Mouse (Mus musculus) stomach, embryonic 14.5 days (tissue): ENCODE results near the gene Rec8. TPM values are rescaled to one million over a fixed set of nuclear protein-coding genes. Genes with fewer than 3 reads are reported as not detected.

Experiments used
- ATAC-seq: fragments of 200-750 bp; cut with Nextera tagmentation; 2 replicates; pipeline ENCODE4 v1.8.0; 2017; ENCODE audit warnings: low read depth, moderate TSS enrichment; ENCODE audit not compliant: insufficient number of reproducible peaks, insufficient read depth, low FRiP score
- H3K27ac ChIP-seq: fragments of 300-500 bp; sonication (generic); 2 replicates; pipeline ENCODE4 v1.5.1; 2014; ENCODE audit warnings: mild to moderate bottlenecking, low read length, moderate library complexity, mixed read lengths
- H3K27me3 ChIP-seq: fragments of 300-500 bp; sonication (generic); 2 replicates; pipeline ENCODE4 v1.6.1; 2014; ENCODE audit warnings: low read length, control low read depth, mixed read lengths; ENCODE audit not compliant: control insufficient read depth, insufficient read depth
- H3K36me3 ChIP-seq: fragments of 300-500 bp; sonication (generic); 2 replicates; pipeline ENCODE4 v1.6.1; 2014; ENCODE audit warnings: mild to moderate bottlenecking, control low read depth, low read length, moderate library complexity, mixed read lengths; ENCODE audit not compliant: control insufficient read depth, insufficient read depth
- H3K4me1 ChIP-seq: fragments of 300-500 bp; sonication (generic); 2 replicates; pipeline ENCODE4 v1.6.1; 2014; ENCODE audit warnings: low read length, control low read depth, mixed read lengths; ENCODE audit not compliant: control insufficient read depth, insufficient read depth
- H3K4me2 ChIP-seq: fragments of 300-500 bp; sonication (generic); replicated peaks from 2 replicates; pipeline ENCODE4 v1.6.1; 2014; ENCODE audit warnings: low read depth, low read length, control low read depth
- H3K4me3 ChIP-seq: fragments of 300-500 bp; sonication (generic); 2 replicates; pipeline ENCODE4 v1.5.1; 2014; ENCODE audit warnings: low read depth, low read length, control low read depth
- H3K9ac ChIP-seq: fragments of 300-500 bp; sonication (generic); replicated peaks from 2 replicates; pipeline ENCODE4 v1.6.1; 2014; ENCODE audit warnings: low read depth, mild to moderate bottlenecking, control low read depth, low read length, moderate library complexity, mixed read lengths
- H3K9me3 ChIP-seq: fragments of 300-500 bp; sonication (generic); 2 replicates; pipeline ENCODE4 v1.6.1; 2016; ENCODE audit warnings: low read depth, low read length, control low read depth; ENCODE audit not compliant: control insufficient read depth
- WGBS: fragments of 180-500 bp; shearing (Covaris S2); extraction: QIAGEN DNeasy Blood & Tissue Kit; methylation state at CpG from one replicate; pipeline ENCODE4 v1.1.7; 2014; 5-methylcytosine and 5-hydroxymethylcytosine counted together
- polyA plus RNA-seq: library from polyadenylated mRNA; unstranded; fragments of >200 nt; fragmentation: Nextera tagmentation; extraction: Ambion mirVana; gene quantifications from 2 replicates; pipeline ENCODE4 v1.2.1, GENCODE M21; 2014

Gene Rec8
- polyA plus RNA-seq, 1 experiment from 2014 or later, result 10.9 TPM

GRCm38 (mm10) chr14:55616844-55617243, 993 bp upstream of the Rec8 start:
- H3K36me3 ChIP-seq, result no peaks in the 10 kb centered on the region
- ATAC-seq, result no peak
- H3K9me3 ChIP-seq, result no peaks in the 10 kb centered on the region
- H3K4me1 ChIP-seq, result no peaks in the 10 kb centered on the region
- H3K4me3 ChIP-seq, result no peak overlapping the region
- H3K27me3 ChIP-seq, result no peaks in the 10 kb centered on the region
- no peak overlapping the region for H3K4me2 ChIP-seq
- no peak overlapping the region for H3K9ac ChIP-seq
- no peak overlapping the region for H3K27ac ChIP-seq
- WGBS, result 79% methylated on average over 2 of the region's 2 CpGs

GRCm38 (mm10) chr14:55618486-55619195, 804 bp downstream of the Rec8 start:
- peak overlapping the region; percentile 24 for H3K4me3 ChIP-seq
- no peaks in the 10 kb centered on the region for H3K9me3 ChIP-seq
- 36% methylated on average over 22 of the region's 22 CpGs for WGBS
- H3K36me3 ChIP-seq, result no peaks in the 10 kb centered on the region; the same call in 1 of the 2 replicates
- no peaks in the 10 kb centered on the region for H3K4me1 ChIP-seq
- 0 out of 2 replicates have a peak, but pooled peaks have one; percentile 47 for ATAC-seq
- 0 out of 2 replicates have a peak overlapping the region, but pooled peaks have one; percentile 18 for H3K9ac ChIP-seq
- peak overlapping the region; percentile 39 for H3K4me2 ChIP-seq
- no peaks in the 10 kb centered on the region for H3K27me3 ChIP-seq
- no peak overlapping the region for H3K27ac ChIP-seq

DNA sequence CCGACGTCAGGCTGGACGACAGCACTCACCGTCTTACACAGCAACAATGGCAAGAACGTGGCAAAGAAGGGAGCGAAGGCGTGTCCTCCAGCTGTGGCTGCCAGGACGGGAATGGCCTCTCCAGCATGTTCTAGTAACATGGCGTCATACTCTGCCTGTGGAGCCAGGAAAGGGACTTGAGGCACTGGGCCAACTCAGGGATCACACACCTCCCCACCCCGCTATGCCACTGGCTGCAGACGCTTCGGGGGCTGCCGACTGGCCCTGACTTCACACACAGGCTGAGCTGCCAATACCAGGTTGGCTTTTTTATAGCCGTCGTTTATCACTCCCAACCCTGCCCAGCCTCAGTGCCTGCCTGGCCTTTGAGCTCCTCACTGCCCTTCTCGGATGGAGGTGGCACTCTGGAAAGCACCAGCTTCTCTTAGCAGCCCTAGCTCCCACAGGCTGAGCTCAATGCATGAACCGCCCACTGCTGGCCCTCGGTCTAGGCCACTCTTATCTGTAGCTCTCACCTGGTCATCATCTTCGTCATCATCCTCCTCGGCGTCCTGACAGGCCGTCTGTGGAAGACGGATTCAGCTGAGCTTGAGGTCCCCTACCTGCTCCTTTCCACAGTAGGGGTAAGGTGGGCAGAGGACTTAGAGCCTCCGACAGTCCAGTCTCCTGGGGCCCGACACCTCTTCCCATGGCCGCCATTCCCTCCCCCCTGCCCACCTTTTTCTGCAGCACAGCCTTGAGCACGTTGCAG, 10.4 kb downstream of the Rec8 start:
- no peak overlapping the region for H3K9ac ChIP-seq

DNA sequence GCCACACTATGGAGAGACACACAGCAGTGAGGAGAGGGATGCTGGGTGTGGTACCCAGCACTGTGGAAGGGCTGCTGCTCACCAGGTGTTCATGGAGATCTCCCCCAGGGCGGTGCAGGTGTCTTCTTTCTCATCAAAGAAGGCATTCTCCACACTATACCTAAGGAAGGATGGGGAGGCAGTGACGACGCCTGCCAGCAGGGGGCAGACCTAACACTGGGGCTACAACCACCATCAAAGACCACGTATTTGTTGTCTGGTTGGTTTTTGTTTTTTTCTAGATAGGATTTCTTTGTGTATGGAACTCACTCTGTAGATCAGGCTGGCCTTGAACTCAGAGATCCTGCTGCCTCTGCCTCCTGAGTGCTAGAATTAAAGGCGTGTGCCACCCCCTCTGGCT, 11.5 kb downstream of the Rec8 start:
- no peaks in the 10 kb centered on the region for H3K4me1 ChIP-seq
- WGBS, result 57% methylated on average over 5 of the region's 5 CpGs
- no peak overlapping the region for H3K4me3 ChIP-seq
- no peaks in the 10 kb centered on the region for H3K9me3 ChIP-seq
- H3K27ac ChIP-seq, result no peak overlapping the region
- H3K9ac ChIP-seq, result no peak overlapping the region
- no peak for ATAC-seq
- H3K36me3 ChIP-seq, result peaks cover 80% of the 10 kb centered on the region
- no peaks in the 10 kb centered on the region for H3K27me3 ChIP-seq
- no peak overlapping the region for H3K4me2 ChIP-seq

More for the DNA sequence above, 10.4 kb downstream of the Rec8 start:
- WGBS, result 88% methylated on average over 27 of the region's 27 CpGs
- Histone ChIP-seq H3K27ac (no peak overlapping the region), H3K9me3 (no peaks in the 10 kb centered on the region), H3K4me2 (no peak overlapping the region), H3K4me3 (no peak overlapping the region), H3K27me3 (no peaks in the 10 kb centered on the region), H3K36me3 (peaks cover 71% of the 10 kb centered on the region), H3K4me1 (no peaks in the 10 kb centered on the region)
- ATAC-seq, result no peak

DNA sequence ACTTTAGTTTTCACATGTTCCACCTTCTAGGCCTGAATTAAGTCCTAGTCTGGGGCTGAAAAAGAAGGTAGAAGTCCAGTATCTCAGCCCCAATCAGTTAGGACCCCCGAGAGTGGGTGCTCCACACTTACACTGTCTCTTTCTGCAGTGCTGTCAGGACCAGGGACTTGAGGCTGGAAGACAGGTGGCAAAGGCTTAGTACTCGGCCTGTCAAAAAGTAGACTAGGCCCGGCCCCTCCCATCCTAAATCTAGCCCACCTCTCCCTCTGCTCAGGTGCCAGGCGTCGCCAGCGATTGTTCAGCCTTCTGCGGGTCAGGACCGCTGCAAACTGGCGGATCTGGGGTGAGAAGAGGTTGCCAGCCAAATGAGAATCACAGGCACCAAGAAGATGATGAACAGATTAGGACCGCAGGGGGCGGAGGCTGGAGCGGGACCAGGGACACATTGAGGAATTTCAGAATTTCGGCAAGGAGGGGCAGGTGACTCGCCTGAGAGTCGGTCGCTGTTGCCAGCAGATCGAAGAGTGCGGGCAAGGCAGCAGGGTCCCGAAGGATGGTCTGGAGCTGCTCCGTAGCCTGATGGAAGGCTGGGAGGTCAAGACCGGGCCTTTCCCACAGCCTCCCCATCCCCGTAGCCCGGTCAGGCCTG, 17.2 kb downstream of the Rec8 start:
- peaks cover 76% of the 10 kb centered on the region for H3K36me3 ChIP-seq
- H3K27ac ChIP-seq, result peak overlapping the region; percentile 35; the same call in 1 of the 2 replicates
- H3K4me1 ChIP-seq, result peaks cover 5% of the 10 kb centered on the region; the same call in 1 of the 2 replicates
- peak overlapping the region; percentile 58 for H3K4me3 ChIP-seq
- peak overlapping the region; percentile 39 for H3K9ac ChIP-seq
- peak overlapping the region; percentile 90 for H3K4me2 ChIP-seq
- H3K27me3 ChIP-seq, result no peaks in the 10 kb centered on the region
- no peaks in the 10 kb centered on the region for H3K9me3 ChIP-seq
- peak; percentile 53; the same call in 1 of the 2 replicates for ATAC-seq
- 3% methylated on average over 23 of the region's 23 CpGs for WGBS

DNA sequence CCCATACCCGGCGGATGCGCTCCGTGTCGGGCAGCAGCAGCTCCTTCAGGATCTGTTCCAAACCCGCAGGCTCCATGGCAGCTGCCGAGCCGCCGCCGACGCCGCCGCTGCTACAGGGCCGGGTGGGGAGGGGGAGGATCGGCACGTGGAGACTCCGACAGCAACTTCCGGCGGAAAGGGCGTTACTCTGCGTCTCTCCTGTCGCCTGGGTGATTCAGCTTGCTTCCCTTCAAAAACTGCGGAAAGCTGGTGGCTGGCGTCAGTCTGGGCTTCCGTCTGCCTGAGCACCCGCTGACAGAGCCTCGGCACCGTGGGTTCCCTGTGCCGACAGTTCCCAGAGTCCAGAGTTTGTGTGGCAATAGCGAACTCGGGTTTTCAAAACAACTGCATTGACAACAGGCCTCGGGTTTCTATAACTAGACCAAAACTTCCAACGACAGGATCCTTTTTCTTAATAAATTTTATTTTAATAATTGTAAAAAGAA, 17.7 kb downstream of the Rec8 start, which contains the start of gene Ipo4:
Gene Ipo4 (minus strand): TSS at position 435 of the 485 bp plus-strand sequence.
- no peaks in the 10 kb centered on the region for H3K27me3 ChIP-seq
- H3K4me2 ChIP-seq, result peak within 1 kb of the TSS; percentile 90
- peak; percentile 82 for ATAC-seq
- peak within 1 kb of the TSS; percentile 58 for H3K4me3 ChIP-seq
- peaks cover 5% of the 10 kb centered on the region; the same call in 1 of the 2 replicates for H3K4me1 ChIP-seq
- peak within 1 kb of the TSS; percentile 39 for H3K9ac ChIP-seq
- H3K9me3 ChIP-seq, result no peaks in the 10 kb centered on the region
- peaks cover 76% of the 10 kb centered on the region for H3K36me3 ChIP-seq
- 2% methylated on average over 33 of the region's 33 CpGs for WGBS
- peak within 1 kb of the TSS; percentile 35; the same call in 1 of the 2 replicates for H3K27ac ChIP-seq

DNA sequence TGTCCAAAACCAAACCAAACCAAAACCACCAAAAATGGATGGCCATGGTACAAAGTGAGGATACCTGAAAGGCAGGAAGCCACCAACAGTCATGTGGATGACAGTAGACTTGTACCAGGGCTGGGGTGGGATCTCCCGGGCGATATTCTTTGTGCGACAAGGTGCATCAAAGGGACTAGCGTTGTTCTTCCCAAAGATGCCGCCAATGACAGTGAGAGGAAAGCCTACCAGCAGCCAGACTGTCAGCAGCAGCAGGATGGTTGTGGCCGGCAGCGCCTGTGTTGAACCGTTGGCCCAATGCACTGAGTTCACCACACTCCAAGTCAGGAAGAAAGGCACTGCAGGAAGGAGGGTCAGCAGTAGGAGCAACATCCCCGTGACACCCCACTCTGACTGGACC, 20.0 kb downstream of the Rec8 start, which contains the start of gene Gm49378:
Gene Gm49378 (minus strand): TSS at position 101 of the 400 bp plus-strand sequence.
- peaks cover 9% of the 10 kb centered on the region; the same call in 1 of the 2 replicates for H3K4me1 ChIP-seq
- H3K36me3 ChIP-seq, result peaks cover 63% of the 10 kb centered on the region
- H3K27me3 ChIP-seq, result no peaks in the 10 kb centered on the region
- 94% methylated on average over 9 of the region's 9 CpGs for WGBS
- H3K4me3 ChIP-seq, result no peak within 1 kb of the TSS
- H3K4me2 ChIP-seq, result no peak within 1 kb of the TSS
- H3K9me3 ChIP-seq, result no peaks in the 10 kb centered on the region
- no peak within 1 kb of the TSS for H3K9ac ChIP-seq
- no peak within 1 kb of the TSS for H3K27ac ChIP-seq
- no peak for ATAC-seq

DNA sequence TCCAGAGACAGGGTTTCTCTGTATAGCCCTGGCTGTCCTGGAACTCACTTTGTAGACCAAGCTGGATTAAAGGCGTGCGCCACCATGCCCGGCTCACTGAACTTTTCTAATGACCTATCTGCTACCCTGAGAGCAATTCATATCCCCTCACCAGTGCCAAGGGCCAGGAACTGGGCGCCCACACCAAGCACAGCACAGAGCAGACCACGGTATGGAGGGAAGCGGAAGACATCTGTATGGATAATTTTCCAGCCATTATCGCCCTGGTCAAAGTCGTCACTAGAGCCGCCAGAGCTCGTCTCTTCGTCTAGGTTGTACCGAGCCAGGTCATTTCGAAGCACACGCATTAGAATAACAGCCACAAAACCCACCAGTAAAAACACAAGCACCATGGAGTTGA, 23.0 kb downstream of the Rec8 start:
- 95% methylated on average over 14 of the region's 14 CpGs for WGBS
- no peak for ATAC-seq
- no peak overlapping the region for H3K27ac ChIP-seq

More for the DNA sequence above, 23.0 kb downstream of the Rec8 start:
- Histone ChIP-seq H3K4me1 (peaks cover 10% of the 10 kb centered on the region; the same call in 1 of the 2 replicates), H3K4me3 (no peak overlapping the region), H3K27me3 (no peaks in the 10 kb centered on the region), H3K9me3 (no peaks in the 10 kb centered on the region), H3K9ac (no peak overlapping the region), H3K36me3 (peaks cover 50% of the 10 kb centered on the region), H3K4me2 (no peak overlapping the region)
